Mouse (Mus musculus) lung, postnatal 0 days (tissue): ENCODE data around the gene Hemk1.

Experiments used
- CTCF ChIP-seq: IDR thresholded peaks from 2 replicates; pipeline ENCODE4 v1.5.1; 2016; ENCODE audit warnings: antibody characterized with exemption, mild to moderate bottlenecking
- EP300 ChIP-seq: IDR thresholded peaks from 2 replicates; pipeline ENCODE4 v1.6.1; 2016; ENCODE audit warnings: antibody characterized with exemption, mild to moderate bottlenecking, control low read depth

DNA sequence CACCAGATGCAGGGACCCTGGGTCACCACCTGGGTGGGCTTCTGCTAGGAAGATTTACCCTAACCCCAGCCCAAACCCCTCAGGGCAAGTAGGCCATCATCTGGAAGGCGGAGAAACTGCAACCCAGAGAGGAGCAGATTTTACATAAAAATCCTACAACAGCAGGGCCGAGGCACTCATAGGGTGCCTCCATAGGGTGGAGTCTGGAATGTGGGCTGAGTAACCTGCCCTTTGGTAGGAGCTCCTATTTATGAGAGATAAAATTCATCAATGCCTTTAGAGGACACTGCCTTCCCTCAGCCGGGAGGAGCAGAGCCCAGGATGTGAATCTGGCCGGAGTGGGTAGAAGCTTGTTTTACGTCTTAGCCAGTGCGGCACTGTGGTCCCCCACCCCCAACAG lies 39.3 kb downstream of the Hemk1 start:
- TF ChIP-seq CTCF (peak; percentile 33), EP300 (no peak)
